Mouse (Mus musculus): ENCODE data around the gene Gpn2. TPM values are rescaled to one million over a fixed set of nuclear protein-coding genes. Genes with fewer than 3 reads are reported as not detected.

The Gpn2 gene
- total RNA-seq, 2 experiments from 2014 or later: 9.0 to 9.8 TPM

Small RNAs within 50 kb of the gene (microRNA-seq; reads per million reads assigned to microRNA genes)
- 0 reads per million in 2 experiments for gene Gm23158

Other genes with a start within 250 kb of the Gpn2 start
- 10 to 100 TPM; 55.3 to 58.8 TPM for gene Wdtc1, start 230.9 kb upstream of the Gpn2 start, total RNA-seq (2021)
- 10 to 100 TPM; 21.4 to 24.2 TPM for gene Slc9a1, start 214.7 kb upstream of the Gpn2 start, total RNA-seq (2021)
- gene Tent5b, start 104.2 kb upstream of the Gpn2 start, total RNA-seq (2021): 1 to 10 TPM in 1 of 2 experiments, under 1 TPM in 1; 0.87 to 8.5 TPM
- 1 to 10 TPM; 1.6 to 2.8 TPM for gene Trnp1, start 85.8 kb upstream of the Gpn2 start, total RNA-seq (2021)
- not detected for gene Kdf1, start 65.4 kb upstream of the Gpn2 start, total RNA-seq (2021)
- 10 to 100 TPM; 71.0 to 74.5 TPM for gene Nudc, start 38.4 kb upstream of the Gpn2 start, total RNA-seq (2021)
- 10 to 100 TPM; 13.9 to 20.4 TPM for gene Nr0b2, start 31.0 kb upstream of the Gpn2 start, total RNA-seq (2021)
- gene Gpatch3, start 9.6 kb upstream of the Gpn2 start, total RNA-seq (2021): 1 to 10 TPM; 5.1 to 8.3 TPM
- 1 to 10 TPM; 1.3 to 1.9 TPM for gene Sfn, start 17.8 kb downstream of the Gpn2 start, total RNA-seq (2021)
- 10 to 100 TPM; 21.9 to 25.0 TPM for gene Zdhhc18, start 65.8 kb downstream of the Gpn2 start, total RNA-seq (2021)
- 10 to 100 TPM in 1 of 2 experiments, 1 to 10 TPM in 1; 8.6 to 11.2 TPM for gene Pigv, start 88.3 kb downstream of the Gpn2 start, total RNA-seq (2021)
- gene Arid1a, start 172.4 kb downstream of the Gpn2 start, total RNA-seq (2021): 10 to 100 TPM; 55.3 to 61.9 TPM